ENCODE assay signal across 15 mouse cellular contexts in the genomic region with DNA sequence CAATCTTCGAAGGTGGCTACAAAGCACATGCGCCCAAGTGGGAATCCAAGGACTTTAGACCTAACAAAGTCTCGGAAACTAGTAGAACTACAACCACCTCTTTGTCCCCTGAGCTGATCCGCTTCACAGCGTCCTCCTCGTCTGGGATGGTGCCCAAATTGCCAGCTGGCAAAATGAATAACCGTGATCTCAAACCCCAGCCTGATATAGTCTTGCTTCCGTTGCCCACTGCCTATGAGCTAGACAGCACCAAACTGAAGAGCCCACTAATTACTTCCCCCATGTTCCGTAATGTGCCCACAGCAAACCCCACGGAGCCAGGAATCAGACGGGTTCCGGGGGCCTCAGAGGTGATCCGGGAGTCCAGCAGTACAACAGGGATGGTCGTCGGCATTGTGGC.
DNase-seq lines count a peak whose midpoint lies in the region; ATAC-seq lines count a peak whose summit lies in the region.
"Had no signal": no experiment of that assay in that cellular context is flagged by ENCODE, and none has a peak within 500 bp of the region (broad histone marks: within the 10 kb centered on the region; RNA-seq: fewer than 3 reads in every experiment).

No protein-coding gene starts in this region.

- DNase-seq in cerebellum, postnatal 4 days (ENCODE audit: low spot score in 2 of 2), result no peak
- peak; percentile 41 for DNase-seq in cerebellum, adult 11-12 months
- DNase-seq in cerebellum, adult 9-10 months, result peak; percentile 49
- DNase-seq in cerebellum, postnatal 25 days, result peak; percentile 49 to 56
- no peak for DNase-seq in embryo, embryonic 9.5 days (ENCODE audit: extremely low spot score)
- no peak for DNase-seq in left cerebral cortex, postnatal 10 days (ENCODE audit: extremely low spot score in 1 of 2, low spot score in 2 of 2)
- DNase-seq in lung, postnatal 25 days (ENCODE audit: low spot score), result no peak
- DNase-seq: adrenal gland, postnatal 14 days; gastrocnemius, adult 2 months; gastrocnemius, postnatal 25 days; heart, postnatal 36 days had no signal

- ATAC-seq in cerebellum, adult (ENCODE audit: insufficient number of reproducible peaks, low FRiP score, low TSS enrichment), result 0 out of 2 replicates have a peak, but pooled peaks have one; percentile 1
- ATAC-seq: CD4-positive, CD25-positive, alpha-beta regulatory T cell, adult 4 months; forebrain, embryonic 14.5 days; intestine, embryonic 16.5 days had no signal

- intact Hi-C loops in left cerebral cortex, postnatal 10 days (cut with DNase I), result no loop called here

Comparison
In these comparisons a context has a peak if more than half of its experiments do, and no peak if none do; other contexts are left out.
1. DNase-seq: peak in cerebellum, adult 11-12 months (single experiment), cerebellum, adult 9-10 months (single experiment) and cerebellum, postnatal 25 days (2 of 2); none in cerebellum, postnatal 4 days (0 of 2), embryo, embryonic 9.5 days (single experiment), left cerebral cortex, postnatal 10 days (0 of 2) and lung, postnatal 25 days (single experiment).